Mouse (Mus musculus) gastrocnemius, adult 2 months (tissue): ENCODE results near the gene Hspb7. TPM values are rescaled to one million over a fixed set of nuclear protein-coding genes. Genes with fewer than 3 reads are reported as not detected.
A peak's percentile ranks its signal among the peaks of the same experiment; 100 is the strongest.

ENCODE experiments used
- DNase-seq: peaks from one replicate; pipeline ENCODE4 v3.0.0; 2022
- H3K27ac ChIP-seq: fragments of 200-600 bp; 2 replicates; pipeline ENCODE4 v1.8.1; 2022; ENCODE audit warnings: mild to moderate bottlenecking
- H3K4me3 ChIP-seq: fragments of 200-600 bp; 2 replicates; pipeline ENCODE4 v1.8.1; 2022; ENCODE audit warnings: mild to moderate bottlenecking, moderate library complexity
- CTCF ChIP-seq: fragments of 200-600 bp; IDR thresholded peaks from 2 replicates; pipeline ENCODE4 v1.8.1; 2022; ENCODE audit warnings: antibody characterized with exemption, mild to moderate bottlenecking, moderate library complexity
- intact Hi-C: fragments of 180-260 bp; cut with DNase I; formaldehyde crosslinking; loops from one replicate; pipeline ENCODE4 v1.15.1; 2025
- total RNA-seq, 2 experiments: library from RNA; stranded (reverse); gene quantifications; 2 replicates each; pipeline ENCODE4 v1.2.3; 2021

Hspb7 gene
- total RNA-seq, 2 experiments from 2014 or later = 223 to 468 TPM

DNA sequence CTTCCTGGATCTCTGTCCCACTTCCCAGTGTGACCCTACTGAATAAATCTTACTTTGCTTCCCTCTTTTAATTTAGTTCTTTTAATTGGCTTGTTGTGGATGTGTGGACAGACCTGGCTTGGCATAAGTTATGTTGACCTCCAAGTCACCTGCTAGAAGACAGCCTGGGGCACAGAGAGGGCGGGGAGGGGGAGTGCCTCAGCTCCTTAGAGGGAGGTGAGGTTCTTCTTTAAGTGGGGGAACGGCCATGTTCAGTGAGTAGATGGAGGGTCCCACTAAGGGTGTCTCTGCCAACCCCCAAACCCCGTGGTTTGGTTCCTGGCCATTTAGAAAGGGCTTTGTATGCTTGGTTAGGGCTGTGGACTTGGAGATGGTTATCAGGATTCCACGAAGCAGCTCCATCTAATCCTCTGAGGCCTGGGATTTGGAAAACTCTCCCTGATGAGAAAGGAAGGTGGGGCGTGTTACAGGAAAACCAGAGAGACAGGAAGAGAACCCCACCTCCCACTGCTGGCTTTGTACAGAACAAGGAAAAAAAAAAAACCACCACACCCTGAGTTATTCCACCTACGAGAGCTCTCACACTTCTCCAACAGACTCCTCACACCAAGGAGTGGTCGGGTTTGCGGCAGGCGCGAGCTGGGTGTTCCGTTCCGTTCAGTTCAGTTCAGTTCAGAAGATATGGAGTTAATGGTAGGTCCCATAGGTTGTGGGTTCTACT is 18.7 kb downstream of the Hspb7 start:
- no peak overlapping the region for H3K4me3 ChIP-seq
- DNase-seq = no peak
- no peak for TF ChIP-seq CTCF
- peak overlapping the region; percentile 79 for H3K27ac ChIP-seq
- intact Hi-C loops = no loop called here

DNA sequence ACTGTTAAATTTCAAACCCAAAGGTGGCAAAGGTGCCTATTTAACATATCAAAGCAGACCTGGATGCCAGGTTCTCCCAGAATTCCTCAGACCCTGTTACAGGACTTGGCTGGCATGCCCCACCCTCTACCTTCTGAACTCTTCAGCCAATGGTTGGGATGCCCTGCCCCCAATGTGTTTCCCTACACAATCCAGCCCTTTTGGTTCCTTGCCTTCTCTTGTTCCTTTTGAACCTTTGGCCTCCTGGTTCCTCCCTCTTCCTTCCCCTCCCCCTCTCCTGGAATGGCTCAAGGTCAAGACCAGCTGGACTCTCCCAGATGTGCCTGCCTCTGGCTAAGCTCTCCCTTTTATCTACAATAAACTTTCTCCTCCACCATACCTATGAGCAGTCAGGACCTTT is 20.3 kb downstream of the Hspb7 start:
- intact Hi-C loops = no loop called here
- TF ChIP-seq CTCF = no peak
- DNase-seq = no peak
- Histone ChIP-seq H3K27ac (no peak overlapping the region), H3K4me3 (no peak overlapping the region)

- Histone ChIP-seq H3K4me3 (peak overlapping the region; percentile 95), H3K27ac (peak overlapping the region; percentile 87)
- DNase-seq = peak; percentile 31
- intact Hi-C loops = no loop called here
- no peak for TF ChIP-seq CTCF
Observed at GRCm38 (mm10) chr4:141443641-141444429, 23.3 kb downstream of the Hspb7 start.

DNA sequence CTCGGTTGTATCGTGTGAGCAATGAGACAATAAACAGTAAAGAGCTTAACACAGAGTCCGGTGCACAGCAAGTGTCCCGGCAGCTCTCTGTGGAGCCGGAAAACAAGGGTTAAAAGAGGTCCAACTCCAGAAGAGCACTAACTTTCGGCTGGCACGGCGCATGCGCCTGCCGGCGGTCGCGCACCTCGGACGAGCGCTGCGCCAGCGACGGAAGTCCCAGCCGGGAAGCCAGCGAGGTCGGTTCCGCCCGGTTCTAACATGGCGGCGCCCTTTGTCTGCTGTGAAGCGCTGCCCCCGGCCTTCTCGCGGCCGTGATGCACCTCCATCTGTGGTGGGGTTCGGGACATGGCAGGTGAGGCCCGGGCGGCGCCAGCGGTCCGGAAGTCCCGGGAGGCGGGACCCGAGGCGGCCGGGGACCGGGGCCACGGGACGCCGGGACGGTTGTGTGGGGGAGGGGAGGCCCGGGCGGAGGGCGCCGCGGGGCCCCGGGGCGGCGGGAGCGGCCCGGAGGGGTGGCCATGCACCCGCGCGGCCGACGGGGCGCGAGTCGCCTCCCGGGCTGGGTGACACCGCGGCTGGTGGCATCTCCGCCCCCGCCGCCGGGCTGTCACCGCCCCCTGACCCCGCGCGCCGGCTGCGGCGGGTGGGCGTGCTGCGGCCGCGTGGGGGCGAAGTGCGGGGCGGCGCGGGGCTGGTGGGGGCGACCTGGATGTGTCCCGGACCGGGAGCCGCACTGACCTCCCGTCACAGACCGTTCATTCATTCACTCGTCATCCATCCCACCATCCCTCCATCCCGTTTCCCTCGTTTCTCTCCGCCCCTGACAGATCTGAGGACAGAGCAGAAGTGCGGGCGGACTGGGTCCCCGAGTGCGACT is 24.1 kb downstream of the Hspb7 start, which contains the start of gene Zbtb17:
Zbtb17 (plus strand) TSS at position 204 of the 877 bp plus-strand sequence.
- intact Hi-C loops = no loop called here
- DNase-seq = peak; percentile 95
- Histone ChIP-seq H3K4me3 (peak within 1 kb of the TSS; percentile 95), H3K27ac (peak within 1 kb of the TSS; percentile 87)
- TF ChIP-seq CTCF = no peak

DNA sequence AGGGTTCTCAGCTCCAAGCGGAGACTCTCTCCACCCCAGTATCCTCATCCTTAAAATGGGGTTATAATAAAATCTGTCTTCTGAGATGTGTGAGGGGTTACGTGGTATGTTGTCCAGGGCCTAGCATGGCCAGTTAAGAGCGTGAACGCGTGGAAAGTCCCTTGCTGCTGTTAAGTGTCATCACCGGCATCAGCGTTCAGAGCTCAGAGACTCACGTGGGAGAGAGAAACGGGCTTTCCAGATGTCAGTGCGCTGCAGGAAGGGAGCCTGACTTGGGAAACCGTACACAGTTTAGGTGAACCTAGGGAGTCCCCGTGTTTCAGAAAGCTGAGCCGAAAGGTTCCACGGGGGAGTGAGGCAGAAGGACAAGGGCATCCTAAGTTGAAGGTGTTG is 24.7 kb downstream of the Hspb7 start:
- intact Hi-C loops = no loop called here
- no peak for TF ChIP-seq CTCF
- DNase-seq = peak; percentile 15
- peak overlapping the region; percentile 87 for H3K27ac ChIP-seq
- H3K4me3 ChIP-seq = peak overlapping the region; percentile 95

DNA sequence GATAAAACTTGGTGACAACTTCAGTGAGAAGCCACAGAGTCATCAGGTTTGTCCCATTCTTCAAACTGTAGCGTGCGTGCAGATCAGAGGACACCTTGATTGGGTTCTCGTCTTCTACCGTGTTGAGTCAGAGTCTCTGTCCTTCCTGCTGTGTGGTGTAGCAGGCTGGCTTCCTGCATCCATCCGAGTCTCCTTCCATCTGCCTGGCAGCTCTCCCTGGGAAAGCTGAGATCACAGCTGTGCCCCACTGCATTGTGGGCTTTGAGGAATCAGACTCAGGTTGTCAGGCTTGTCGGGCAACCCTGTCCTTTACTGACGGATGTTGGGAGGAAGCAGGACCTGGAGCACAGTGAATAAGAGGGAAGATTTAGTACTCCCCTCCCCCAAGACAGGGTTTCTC is 25.6 kb downstream of the Hspb7 start:
- no peak for TF ChIP-seq CTCF
- no peak for DNase-seq
- Histone ChIP-seq H3K27ac (peak overlapping the region; percentile 25; the same call in 1 of the 2 replicates), H3K4me3 (no peak overlapping the region)
- intact Hi-C loops = no loop called here

DNA sequence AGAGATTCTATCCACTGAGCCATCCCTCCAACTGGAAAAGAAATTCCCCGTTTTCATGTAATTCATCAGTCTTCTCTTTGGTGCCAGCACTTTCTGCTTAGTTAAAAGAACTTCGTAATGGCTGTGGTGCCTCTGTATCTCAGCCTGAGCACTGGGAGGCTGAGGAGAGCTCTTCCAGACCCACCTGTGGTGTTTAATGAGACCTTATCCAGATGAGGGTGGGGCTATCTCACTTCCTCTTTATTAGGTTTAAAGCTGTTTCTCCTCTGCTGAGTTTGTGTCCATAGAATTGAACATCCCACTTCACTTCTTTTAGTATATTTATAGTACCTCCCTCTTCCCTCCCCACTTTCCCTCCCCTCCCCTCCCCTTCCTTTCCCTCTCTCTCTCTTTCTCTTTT is 30.7 kb downstream of the Hspb7 start:
- intact Hi-C loops = no loop called here
- TF ChIP-seq CTCF = no peak
- peak overlapping the region; percentile 12; the same call in 1 of the 2 replicates for H3K27ac ChIP-seq
- no peak for DNase-seq
- H3K4me3 ChIP-seq = no peak overlapping the region

DNA sequence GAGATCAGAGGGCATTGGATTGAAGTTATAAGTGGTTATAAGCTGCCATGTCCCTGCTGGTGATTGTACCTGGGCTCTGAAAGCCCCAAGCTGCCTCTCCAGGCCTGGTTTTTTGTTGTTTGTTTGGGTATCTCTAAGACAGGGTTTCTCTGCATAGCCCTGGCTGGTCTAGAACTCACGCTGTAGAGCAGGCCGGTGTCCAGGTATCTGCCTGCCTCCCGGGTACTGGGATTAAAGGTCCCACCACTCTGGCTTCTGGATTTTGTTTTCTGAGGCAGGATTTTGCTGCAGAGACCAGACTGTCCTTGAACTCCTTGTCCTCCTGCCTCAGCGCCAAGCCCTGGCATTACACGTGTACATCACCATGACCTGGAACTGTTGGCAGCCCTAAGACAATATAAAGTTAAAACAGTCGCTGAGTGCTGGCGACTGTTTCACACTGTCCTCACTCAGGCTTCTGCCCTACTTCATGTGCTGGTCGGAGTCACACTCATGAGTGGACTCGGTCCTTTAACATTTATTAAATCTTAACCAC is 31.4 kb downstream of the Hspb7 start:
- no peak for TF ChIP-seq CTCF
- Histone ChIP-seq H3K4me3 (no peak overlapping the region), H3K27ac (peak overlapping the region; percentile 62; the same call in 1 of the 2 replicates)
- intact Hi-C loops = no loop called here
- no peak for DNase-seq

GRCm38 (mm10) chr4:141454581-141455350 is 34.2 kb downstream of the Hspb7 start:
- no peak overlapping the region for H3K4me3 ChIP-seq
- no peak for TF ChIP-seq CTCF
- H3K27ac ChIP-seq = peak overlapping the region; percentile 78
- intact Hi-C loops = loop anchor here (5.0 kb wide), 1 partner anchor 83 kb away; the partner anchor contains the start of gene Spen
- DNase-seq = peak; percentile 75

DNA sequence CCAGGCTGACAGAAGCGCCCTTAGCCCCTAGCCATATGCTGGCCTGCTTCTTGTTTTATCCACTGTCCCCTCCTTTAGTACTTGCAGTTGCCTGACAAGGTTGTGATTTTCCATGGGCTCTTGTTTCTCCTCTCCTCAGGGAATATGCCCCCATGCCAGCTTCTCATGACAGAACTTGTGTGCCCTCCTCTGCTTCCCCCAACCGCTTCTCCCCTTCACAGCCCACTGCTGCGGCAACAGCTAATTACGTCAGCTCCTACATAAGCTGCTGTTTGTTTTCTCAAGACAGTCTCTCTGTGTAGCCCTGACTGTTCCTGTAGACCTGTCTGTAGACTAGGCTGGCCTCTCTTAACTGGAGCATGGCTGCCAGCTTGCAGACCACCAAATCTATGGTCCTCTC is 34.9 kb downstream of the Hspb7 start:
- Histone ChIP-seq H3K4me3 (no peak overlapping the region), H3K27ac (peak overlapping the region; percentile 78)
- no peak for DNase-seq
- TF ChIP-seq CTCF = no peak
- intact Hi-C loops = loop anchor here (5.0 kb wide), 1 partner anchor 82 kb away; the partner anchor contains the start of gene Spen

- no peak for TF ChIP-seq CTCF
- peak overlapping the region; percentile 78 for H3K27ac ChIP-seq
- no peak overlapping the region for H3K4me3 ChIP-seq
- intact Hi-C loops = loop anchor here (5.0 kb wide), 1 partner anchor 81 kb away; the partner anchor contains the start of gene Spen
- DNase-seq = no peak
Observed at GRCm38 (mm10) chr4:141456193-141456938, 35.8 kb downstream of the Hspb7 start.
